Mouse (Mus musculus) cerebellum, adult 9-10 months (tissue): ENCODE results near the gene Olfr1106.

ENCODE experiments used
- DNase-seq: peaks from one replicate; pipeline ENCODE4 v3.0.0; 2022

The Olfr1106 gene

DNA sequence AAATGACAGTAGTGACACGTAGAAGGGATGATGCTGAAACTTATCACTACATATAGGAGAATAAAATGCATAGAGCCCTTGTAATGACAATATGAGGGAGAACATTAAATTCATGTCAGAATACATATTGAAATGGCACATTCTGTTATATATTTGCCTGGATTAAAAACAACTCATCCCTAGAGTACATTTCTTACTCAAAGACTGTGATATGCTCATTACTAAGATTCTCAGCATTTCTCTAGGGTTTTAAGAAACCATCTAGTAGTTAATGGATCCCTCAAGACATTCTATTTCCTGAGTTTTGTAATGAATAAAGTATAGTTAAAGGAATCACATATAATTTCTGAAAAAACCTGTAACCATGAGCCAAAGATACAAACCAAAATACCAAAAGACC lies at the start of gene Olfr1106:
Gene Olfr1106 (minus strand): TSS at position 101 of the 400 bp plus-strand sequence.
- no peak for DNase-seq

DNA sequence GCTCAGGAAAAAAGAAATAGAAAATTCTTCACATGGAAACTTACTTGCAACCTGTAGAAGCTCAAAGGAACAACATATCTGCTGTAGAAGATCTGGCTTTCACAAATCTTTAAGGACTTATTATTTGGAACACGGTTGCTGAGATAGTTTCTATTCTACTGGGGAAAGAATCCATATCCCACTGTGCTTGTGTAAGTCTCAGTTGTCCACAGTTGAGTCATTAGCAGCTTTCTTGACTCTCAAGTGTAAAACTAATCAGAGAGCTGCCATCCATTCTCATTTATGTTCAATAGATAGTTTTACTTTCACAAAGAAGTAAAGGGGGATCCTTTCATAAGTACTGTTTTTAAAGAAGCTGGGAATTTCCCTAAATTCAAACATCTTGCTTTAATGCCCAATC lies 43.8 kb upstream of the Olfr1106 start, which contains the start of gene Olfr1109:
Gene Olfr1109 (minus strand): TSS at position 101 of the 400 bp plus-strand sequence.
- no peak for DNase-seq

DNA sequence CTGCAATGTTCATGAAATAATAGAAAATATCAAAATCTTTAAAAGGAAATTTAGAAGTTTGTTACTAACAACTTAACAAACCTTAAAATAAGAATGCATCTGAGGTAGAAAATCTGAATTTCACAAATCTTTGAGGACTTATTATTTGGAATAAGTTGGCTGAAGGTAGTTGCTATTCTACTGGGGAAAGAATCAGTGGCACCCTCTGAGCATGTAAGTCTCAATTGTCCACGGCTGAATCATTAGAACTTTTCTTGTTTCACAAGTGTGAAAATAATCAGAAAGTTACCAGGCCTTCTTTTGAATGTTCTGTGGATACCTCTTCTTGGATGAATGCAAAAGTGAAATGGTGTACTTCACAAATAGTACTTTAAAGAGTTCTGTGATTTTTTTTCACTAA lies 23.6 kb upstream of the Olfr1106 start, which contains the start of gene Olfr1107:
Gene Olfr1107 (minus strand): TSS at position 101 of the 400 bp plus-strand sequence.
- no peak for DNase-seq

DNA sequence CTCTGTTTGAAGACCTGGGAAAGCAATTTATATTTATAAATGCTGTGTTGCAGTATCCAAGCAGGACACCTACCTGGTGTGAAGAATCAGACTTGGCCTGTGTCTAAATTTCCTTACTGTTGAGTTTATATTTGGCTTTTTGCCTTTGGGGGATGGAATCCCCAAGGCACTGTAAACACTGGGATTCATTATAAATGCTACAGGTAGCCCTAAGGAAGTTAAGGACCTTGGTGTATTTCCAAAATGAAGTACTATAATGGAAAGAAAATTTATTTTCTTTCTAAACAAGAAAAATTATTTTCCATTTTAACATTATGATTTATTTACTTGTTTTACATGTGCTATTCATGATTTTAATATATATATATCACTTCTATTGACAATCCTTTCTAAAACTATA lies 15.6 kb downstream of the Olfr1106 start, which contains the start of gene Olfr1105:
Gene Olfr1105 (minus strand): TSS at position 101 of the 400 bp plus-strand sequence.
- DNase-seq: no peak

DNA sequence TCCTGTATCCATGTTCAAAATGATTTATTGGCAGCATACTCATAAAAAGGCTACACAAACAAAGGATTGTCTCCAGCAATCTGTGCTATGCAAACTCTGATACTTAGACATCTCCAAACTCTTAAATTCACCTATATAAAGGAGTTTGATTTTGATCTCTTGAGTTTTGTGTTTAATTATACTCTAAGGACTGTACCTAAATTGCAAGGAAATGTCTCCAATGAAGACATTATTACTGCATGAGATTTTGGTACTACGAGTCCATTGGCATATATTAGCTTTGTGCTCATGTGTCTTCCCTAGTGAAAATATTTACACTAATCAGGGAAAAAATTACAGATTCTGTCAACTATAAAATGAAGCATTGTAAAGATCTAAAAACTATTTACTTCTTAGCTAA lies 25.1 kb downstream of the Olfr1106 start, which contains the start of gene Olfr1104:
Gene Olfr1104 (minus strand): TSS at position 101 of the 400 bp plus-strand sequence.
- DNase-seq: no peak

DNA sequence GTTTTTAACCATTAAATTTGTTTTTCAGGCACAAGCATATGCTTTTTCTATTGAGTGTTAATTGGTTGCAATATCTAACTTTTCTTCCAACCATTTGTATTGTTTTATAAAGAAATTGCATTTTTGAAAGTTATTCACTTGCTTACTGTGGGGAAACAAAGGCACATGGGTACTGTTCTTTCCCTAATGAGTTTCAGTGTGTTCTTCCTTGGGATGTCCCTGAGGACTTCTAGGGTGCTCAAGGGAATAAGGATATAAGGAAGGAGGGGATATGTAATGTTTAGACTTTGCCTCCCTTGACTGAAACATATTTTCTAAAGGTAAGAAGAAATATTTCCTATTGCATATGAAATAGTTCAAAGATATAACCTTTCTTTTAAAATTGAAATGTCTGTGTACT lies 54.0 kb downstream of the Olfr1106 start, which contains the start of gene Olfr1102:
Gene Olfr1102 (plus strand): TSS at position 301 of the 400 bp plus-strand sequence.
- no peak for DNase-seq
